Mouse (Mus musculus): ENCODE measurements at regions not wholly inside any gene's neighbourhood (a gene's known extent, or its start where the extent isn't known, plus 50 kb on each side); places are given as distances from the start of the nearest gene placed in this dataset.

DNA sequence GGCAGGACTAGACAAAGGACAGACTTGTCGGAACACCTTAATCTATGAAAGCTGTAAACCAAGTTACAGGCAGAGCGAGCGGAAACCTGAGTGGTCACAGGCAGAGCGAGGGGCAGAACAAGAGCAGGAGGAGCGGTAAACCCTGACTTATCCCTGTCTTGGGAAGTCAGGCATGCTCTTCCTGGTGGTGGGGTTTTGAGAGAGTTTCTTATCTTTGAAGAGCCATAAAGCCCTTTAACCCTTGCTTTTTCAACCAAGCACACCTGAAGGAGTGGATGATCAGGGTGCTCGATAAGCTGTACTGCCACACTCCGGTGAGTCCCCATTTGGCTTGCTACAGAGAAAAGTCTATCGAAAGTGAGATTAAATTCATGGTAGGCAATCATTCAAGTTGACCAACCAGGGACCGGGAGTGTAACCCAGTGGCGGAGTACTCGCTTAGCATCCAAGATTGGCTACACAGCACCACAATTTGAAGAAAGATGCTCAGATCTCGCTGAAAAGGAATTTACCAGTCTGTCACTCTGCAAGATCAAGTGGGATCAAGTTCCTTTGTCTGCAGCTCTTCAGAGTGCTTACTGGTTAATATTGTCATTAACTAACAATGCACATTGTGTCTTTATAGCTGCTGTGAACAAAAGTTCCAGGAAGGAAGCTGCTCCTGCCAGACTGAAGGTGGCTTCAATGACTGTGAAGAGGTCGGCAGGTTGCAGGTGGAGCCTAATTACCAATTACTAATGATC lies 90.8 kb upstream of the Nebl start:
- H3K27ac ChIP-seq: no peak overlapping the region
- no peaks in the 10 kb centered on the region for H3K9me3 ChIP-seq (replicated peaks; ENCODE audit: low read length)
- 66% methylated on average over 13 of the region's 13 CpGs for WGBS
- no peak overlapping the region for H3K9ac ChIP-seq (ENCODE audit: low read depth, low read length)
- no peaks in the 10 kb centered on the region for H3K4me1 ChIP-seq (replicated peaks; ENCODE audit: insufficient read depth, low read length)
- DNase-seq (ENCODE audit: low spot score) (no peak), ATAC-seq (replicated peaks; ENCODE audit: low FRiP score, low read depth) (no peak)
- H3K4me3 ChIP-seq (replicated peaks; ENCODE audit: low read depth, low read length): no peak overlapping the region
- no peak overlapping the region for H3K4me2 ChIP-seq (ENCODE audit: low read length)
- no peaks in the 10 kb centered on the region for H3K36me3 ChIP-seq (ENCODE audit: insufficient read depth, low read length)
- no peak for TF ChIP-seq CTCF (IDR thresholded peaks at IDR 0.05; ENCODE audit: low read depth)
- no peaks in the 10 kb centered on the region for H3K27me3 ChIP-seq (ENCODE audit: insufficient read depth, low read length)

DNA sequence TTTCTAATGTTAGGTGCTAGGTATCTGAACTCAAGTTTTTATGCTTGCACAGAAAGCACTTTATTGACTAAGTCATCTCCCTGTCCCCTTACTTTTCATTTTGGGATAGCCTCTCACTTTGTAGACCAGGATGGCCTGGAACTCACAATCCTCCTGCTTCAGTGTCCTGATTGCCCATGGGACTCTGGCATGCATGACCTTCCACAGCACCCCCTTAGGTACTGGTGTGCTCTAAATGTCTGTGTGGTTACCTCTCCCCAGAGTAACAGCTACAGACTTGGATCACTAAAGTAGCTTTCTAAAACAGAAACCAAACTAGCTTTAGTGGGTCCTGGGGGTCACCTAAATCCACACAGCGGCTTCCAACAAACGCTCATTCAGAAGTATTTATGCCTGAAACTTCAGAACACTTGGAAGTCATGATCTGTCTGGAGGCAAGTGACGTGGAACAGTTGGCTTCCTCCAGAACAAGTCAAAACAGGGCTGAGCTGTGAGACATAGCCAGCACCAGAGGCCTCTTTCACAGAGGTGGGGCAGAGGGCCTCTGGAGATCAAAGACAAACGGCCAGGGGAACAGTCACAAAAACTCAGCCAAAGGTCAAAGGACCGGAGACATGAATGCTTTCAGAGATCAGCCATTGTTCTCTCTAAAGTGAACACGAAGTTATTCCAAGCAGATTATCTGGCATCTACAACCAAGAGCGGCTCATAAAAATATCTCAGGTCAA lies 80.8 kb upstream of the Nebl start:
- WGBS: 15% methylated on average over 7 of the region's 7 CpGs
- peak; percentile 65 for DNase-seq (ENCODE audit: low spot score)
- peaks cover 5% of the 10 kb centered on the region; the same call in 1 of the 2 replicates for H3K4me1 ChIP-seq (replicated peaks; ENCODE audit: insufficient read depth, low read length)

More for the DNA sequence above, 80.8 kb upstream of the Nebl start:
- Histone ChIP-seq H3K27me3 (ENCODE audit: insufficient read depth, low read length) (no peaks in the 10 kb centered on the region), H3K9me3 (replicated peaks; ENCODE audit: low read length) (no peaks in the 10 kb centered on the region), H3K9ac (ENCODE audit: low read depth, low read length) (no peak overlapping the region), H3K36me3 (ENCODE audit: insufficient read depth, low read length) (no peaks in the 10 kb centered on the region), H3K4me3 (replicated peaks; ENCODE audit: low read depth, low read length) (no peak overlapping the region), H3K27ac (no peak overlapping the region), H3K4me2 (ENCODE audit: low read length) (no peak overlapping the region)
- ATAC-seq (replicated peaks; ENCODE audit: low FRiP score, low read depth): no peak
- no peak for TF ChIP-seq CTCF (IDR thresholded peaks at IDR 0.05; ENCODE audit: low read depth)

Data from kidney, postnatal 0 days (tissue).